Mouse (Mus musculus) adrenal gland, postnatal 4 days (tissue): Measurements from ENCODE around the gene Smco3. TPM values are rescaled to one million over a fixed set of nuclear protein-coding genes. Genes with fewer than 3 reads are reported as not detected.

Experiments used
- microRNA-seq: library from miRNA; unstranded; fragments of <30 nt; microRNA quantifications from one replicate; pipeline ENCODE4 v1.2.0, GENCODE M21; 2021
- total RNA-seq, 2 experiments: library from RNA; stranded (reverse); gene quantifications; 2 replicates each; pipeline ENCODE4 v1.2.3; 2021

Smco3 gene
- total RNA-seq, 2 experiments from 2014 or later: 1.1 to 1.3 TPM

Small RNAs within 50 kb of the gene (microRNA-seq; reads per million reads assigned to microRNA genes)
- 1.1 reads per million for gene Gm44364

Other genes with a start within 250 kb of the Smco3 start
- gene Plbd1, start 173.5 kb downstream of the Smco3 start, total RNA-seq: 10 to 100 TPM; 36.6 to 51.5 TPM
- gene Gucy2c, start 53.7 kb downstream of the Smco3 start, total RNA-seq: under 1 TPM; 0.11 to 0.17 TPM
- gene Hist4h4, start 31.0 kb downstream of the Smco3 start, total RNA-seq: 10 to 100 TPM; 48.0 to 48.6 TPM
- gene H2afj, start 27.2 kb downstream of the Smco3 start, total RNA-seq: 10 to 100 TPM; 91.9 to 95.8 TPM
- 1 to 10 TPM in 1 of 2 experiments, under 1 TPM in 1; 0.85 to 1.2 TPM for gene BC049715, start 7.8 kb downstream of the Smco3 start, total RNA-seq
- 100 to 1,000 TPM; 110 to 116 TPM for gene Wbp11, start 7.2 kb downstream of the Smco3 start, total RNA-seq
- gene Art4, start 22.3 kb upstream of the Smco3 start, total RNA-seq: 10 to 100 TPM; 10.4 to 11.1 TPM
- 100 to 1,000 TPM; 174 to 199 TPM for gene Mgp, start 40.4 kb upstream of the Smco3 start, total RNA-seq
- 10 to 100 TPM in 1 of 2 experiments, under 1 TPM in 1; 0.40 to 13.6 TPM for gene Erp27, start 86.7 kb upstream of the Smco3 start, total RNA-seq
- gene Pde6h, start 88.4 kb upstream of the Smco3 start, total RNA-seq: not detected
- gene Arhgdib, start 106.4 kb upstream of the Smco3 start, total RNA-seq: 10 to 100 TPM; 32.3 to 39.8 TPM